Mouse (Mus musculus): ENCODE measurements around the gene Notch1. TPM values are rescaled to one million over a fixed set of nuclear protein-coding genes. Genes with fewer than 3 reads are reported as not detected.

Gene Notch1
- total and polyA plus RNA-seq, 3 experiments = 0.02 to 0.71 TPM; not detected in 1

- peaks cover 50% of the 10 kb centered on the region for H3K27me3 ChIP-seq (ENCODE audit: insufficient read depth, low read length)
- no peak for DNase-seq (ENCODE audit: low spot score)
- H3K4me3 ChIP-seq (ENCODE audit: low read depth, low read length) = no peak overlapping the region
- H3K36me3 ChIP-seq (replicated peaks) = no peaks in the 10 kb centered on the region
- ATAC-seq (ENCODE audit: extremely low read depth, insufficient number of reproducible peaks, low FRiP score, poor library complexity, severe bottlenecking) = no peak
- TF ChIP-seq GATA1 (IDR thresholded peaks at IDR 0.05; ENCODE audit: borderline replicate concordance, low read length) (no peak), TAL1 (conservative IDR thresholded peaks at IDR 0.05; ENCODE audit: low read depth, low read length) (no peak)
- H3K4me1 ChIP-seq (ENCODE audit: insufficient read depth, low read depth, low read length) = peaks cover 55% of the 10 kb centered on the region
- no peaks in the 10 kb centered on the region for H3K9me3 ChIP-seq (replicated peaks)
Observed at GRCm38 (mm10) chr2:26553904-26554303, 37.4 kb upstream of the Notch1 start.

GRCm38 (mm10) chr2:26552066-26552465 is 35.6 kb upstream of the Notch1 start:
- no peak for TF ChIP-seq CTCF (IDR thresholded peaks at IDR 0.05; ENCODE audit: low read depth, low read length)
- TF ChIP-seq TAL1 (conservative IDR thresholded peaks at IDR 0.05; ENCODE audit: low read depth, low read length) = no peak
- no peak for TF ChIP-seq GATA1 (IDR thresholded peaks at IDR 0.05; ENCODE audit: borderline replicate concordance, low read length)
- no peak for TF ChIP-seq POLR2AphosphoS5 (IDR thresholded peaks at IDR 0.05; ENCODE audit: insufficient replicate concordance, low read depth, low read length)
- no peak for TF ChIP-seq GATA2 (IDR thresholded peaks at IDR 0.05; ENCODE audit: borderline replicate concordance, low read depth, low read length)
- Histone ChIP-seq H3K4me1 (ENCODE audit: insufficient read depth, low read depth, low read length) (peaks cover 55% of the 10 kb centered on the region), H3K9me3 (replicated peaks) (no peaks in the 10 kb centered on the region), H3K4me3 (ENCODE audit: low read depth, low read length) (no peak overlapping the region), H3K36me3 (replicated peaks) (no peaks in the 10 kb centered on the region), H3K27me3 (ENCODE audit: insufficient read depth, low read length) (peaks cover 61% of the 10 kb centered on the region)
- no peak for ATAC-seq (ENCODE audit: extremely low read depth, insufficient number of reproducible peaks, low FRiP score, poor library complexity, severe bottlenecking)
- no peak for DNase-seq (ENCODE audit: low spot score)

- Histone ChIP-seq H3K9me3 (replicated peaks) (no peaks in the 10 kb centered on the region), H3K36me3 (replicated peaks) (no peaks in the 10 kb centered on the region), H3K4me3 (ENCODE audit: low read depth, low read length) (peak overlapping the region; percentile 13; the same call in 1 of the 2 replicates), H3K4me1 (ENCODE audit: insufficient read depth, low read depth, low read length) (peaks cover 49% of the 10 kb centered on the region), H3K27me3 (ENCODE audit: insufficient read depth, low read length) (peaks cover 60% of the 10 kb centered on the region)
- DNase-seq (ENCODE audit: low spot score) (no peak), ATAC-seq (ENCODE audit: extremely low read depth, insufficient number of reproducible peaks, low FRiP score, poor library complexity, severe bottlenecking) (no peak)
- TF ChIP-seq CTCF (IDR thresholded peaks at IDR 0.05; ENCODE audit: low read depth, low read length) = no peak
Observed at GRCm38 (mm10) chr2:26551446-26551845, 35.0 kb upstream of the Notch1 start.

GRCm38 (mm10) chr2:26550777-26551176 is 34.3 kb upstream of the Notch1 start:
- Histone ChIP-seq H3K36me3 (replicated peaks) (no peaks in the 10 kb centered on the region), H3K4me1 (ENCODE audit: insufficient read depth, low read depth, low read length) (peaks cover 42% of the 10 kb centered on the region), H3K27me3 (ENCODE audit: insufficient read depth, low read length) (peaks cover 62% of the 10 kb centered on the region), H3K4me3 (ENCODE audit: low read depth, low read length) (no peak overlapping the region), H3K9me3 (replicated peaks) (no peaks in the 10 kb centered on the region)
- TF ChIP-seq GATA1 (IDR thresholded peaks at IDR 0.05; ENCODE audit: borderline replicate concordance, low read length) (no peak), CTCF (IDR thresholded peaks at IDR 0.05; ENCODE audit: low read depth, low read length) (no peak), GATA2 (IDR thresholded peaks at IDR 0.05; ENCODE audit: borderline replicate concordance, low read depth, low read length) (no peak), TAL1 (conservative IDR thresholded peaks at IDR 0.05; ENCODE audit: low read depth, low read length) (no peak), POLR2AphosphoS5 (IDR thresholded peaks at IDR 0.05; ENCODE audit: insufficient replicate concordance, low read depth, low read length) (no peak)
- DNase-seq (ENCODE audit: low spot score) = no peak
- no peak for ATAC-seq (ENCODE audit: extremely low read depth, insufficient number of reproducible peaks, low FRiP score, poor library complexity, severe bottlenecking)

- H3K4me1 ChIP-seq (ENCODE audit: insufficient read depth, low read depth, low read length) = peaks cover 41% of the 10 kb centered on the region
Observed at GRCm38 (mm10) chr2:26550205-26550604, 33.7 kb upstream of the Notch1 start.

GRCm38 (mm10) chr2:26549801-26550200 is 33.3 kb upstream of the Notch1 start:
- Histone ChIP-seq H3K4me1 (ENCODE audit: insufficient read depth, low read depth, low read length) (peaks cover 41% of the 10 kb centered on the region), H3K9me3 (replicated peaks) (no peaks in the 10 kb centered on the region), H3K27me3 (ENCODE audit: insufficient read depth, low read length) (peaks cover 55% of the 10 kb centered on the region), H3K36me3 (replicated peaks) (no peaks in the 10 kb centered on the region), H3K4me3 (ENCODE audit: low read depth, low read length) (no peak overlapping the region)
- TF ChIP-seq GATA1 (IDR thresholded peaks at IDR 0.05; ENCODE audit: borderline replicate concordance, low read length) = no peak
- TF ChIP-seq CTCF (IDR thresholded peaks at IDR 0.05; ENCODE audit: low read depth, low read length) = no peak
- no peak for TF ChIP-seq TAL1 (conservative IDR thresholded peaks at IDR 0.05; ENCODE audit: low read depth, low read length)
- TF ChIP-seq POLR2AphosphoS5 (IDR thresholded peaks at IDR 0.05; ENCODE audit: insufficient replicate concordance, low read depth, low read length) = no peak
- TF ChIP-seq GATA2 (IDR thresholded peaks at IDR 0.05; ENCODE audit: borderline replicate concordance, low read depth, low read length) = no peak
- ATAC-seq (ENCODE audit: extremely low read depth, insufficient number of reproducible peaks, low FRiP score, poor library complexity, severe bottlenecking) (no peak), DNase-seq (ENCODE audit: low spot score) (no peak)

More at GRCm38 (mm10) chr2:26550205-26550604, 33.7 kb upstream of the Notch1 start:
- Histone ChIP-seq H3K27me3 (ENCODE audit: insufficient read depth, low read length) (peaks cover 56% of the 10 kb centered on the region), H3K36me3 (replicated peaks) (no peaks in the 10 kb centered on the region), H3K9me3 (replicated peaks) (no peaks in the 10 kb centered on the region), H3K4me3 (ENCODE audit: low read depth, low read length) (no peak overlapping the region)
- no peak for ATAC-seq (ENCODE audit: extremely low read depth, insufficient number of reproducible peaks, low FRiP score, poor library complexity, severe bottlenecking)
- TF ChIP-seq GATA1 (IDR thresholded peaks at IDR 0.05; ENCODE audit: borderline replicate concordance, low read length) (no peak), CTCF (IDR thresholded peaks at IDR 0.05; ENCODE audit: low read depth, low read length) (no peak), TAL1 (conservative IDR thresholded peaks at IDR 0.05; ENCODE audit: low read depth, low read length) (no peak), POLR2AphosphoS5 (IDR thresholded peaks at IDR 0.05; ENCODE audit: insufficient replicate concordance, low read depth, low read length) (no peak), GATA2 (IDR thresholded peaks at IDR 0.05; ENCODE audit: borderline replicate concordance, low read depth, low read length) (no peak)
- no peak for DNase-seq (ENCODE audit: low spot score)

GRCm38 (mm10) chr2:26547481-26547880 is 31.0 kb upstream of the Notch1 start:
- ATAC-seq (ENCODE audit: extremely low read depth, insufficient number of reproducible peaks, low FRiP score, poor library complexity, severe bottlenecking) = no peak
- no peak for TF ChIP-seq TAL1 (conservative IDR thresholded peaks at IDR 0.05; ENCODE audit: low read depth, low read length)
- TF ChIP-seq POLR2AphosphoS5 (IDR thresholded peaks at IDR 0.05; ENCODE audit: insufficient replicate concordance, low read depth, low read length) = no peak
- no peak for TF ChIP-seq GATA1 (IDR thresholded peaks at IDR 0.05; ENCODE audit: borderline replicate concordance, low read length)
- no peak for TF ChIP-seq GATA2 (IDR thresholded peaks at IDR 0.05; ENCODE audit: borderline replicate concordance, low read depth, low read length)
- no peak for TF ChIP-seq CTCF (IDR thresholded peaks at IDR 0.05; ENCODE audit: low read depth, low read length)
- peaks cover 51% of the 10 kb centered on the region for H3K27me3 ChIP-seq (ENCODE audit: insufficient read depth, low read length)
- peaks cover 19% of the 10 kb centered on the region for H3K4me1 ChIP-seq (ENCODE audit: insufficient read depth, low read depth, low read length)
- H3K36me3 ChIP-seq (replicated peaks) = no peaks in the 10 kb centered on the region
- H3K9me3 ChIP-seq (replicated peaks) = no peaks in the 10 kb centered on the region
- no peak for DNase-seq (ENCODE audit: low spot score)
- no peak overlapping the region for H3K4me3 ChIP-seq (ENCODE audit: low read depth, low read length)
